Comparison of ENCODE assay signal across 9 mouse cellular contexts in genomic region chr6:63255826-63256555, GRCm38 (mm10). TPM values are rescaled to one million over a fixed set of nuclear protein-coding genes. Genes with fewer than 3 reads are reported as not detected.
DNase-seq lines count a peak whose midpoint lies in the region; ATAC-seq and TF ChIP-seq lines count a peak whose summit lies in the region.
"Had no signal": no experiment of that assay in that cellular context is flagged by ENCODE, and none has a peak within 500 bp of the region (broad histone marks: within the 10 kb centered on the region; RNA-seq: fewer than 3 reads in every experiment).

Gene Grid2, plus strand, starts transcription at chr6:63255876.

- TF ChIP-seq CTCF in liver, embryonic 14.5 days (IDR thresholded peaks at IDR 0.05; ENCODE audit: low read depth), result no peak

- no peak; the same call in 1 of the 2 replicates for ATAC-seq in heart, embryonic 13.5 days (ENCODE audit: extremely low read depth, insufficient number of reproducible peaks, low FRiP score, low TSS enrichment)
- no peak for ATAC-seq in liver, embryonic 14.5 days (ENCODE audit: insufficient read depth)

- peak within 1 kb of the TSS; percentile 74 for H3K4me3 ChIP-seq in heart, embryonic 13.5 days
- peak within 1 kb of the TSS; percentile 23 to 36; a peak in 2 of 4 replicates for H3K4me3 ChIP-seq in liver, embryonic 14.5 days (ENCODE audit: insufficient read depth in 1 of 2, low read depth in 2 of 2, low read length in 2 of 2)

- DNase-seq in heart, adult 9 months (ENCODE audit: low spot score in 2 of 2), result no peak
- peak; percentile 84 for DNase-seq in cerebellum, adult 9-11 months
- DNase-seq in frontal cortex, adult 2 months (ENCODE audit: extremely low spot score in 1 of 2, low spot score in 1 of 2), result peak; percentile 37 to 70
- DNase-seq in layer of hippocampus, adult 18-20 months (ENCODE audit: low spot score in 2 of 2), result peak; percentile 67 to 69
- DNase-seq in liver, embryonic 14.5 days (ENCODE audit: low read depth in 3 of 3, low spot score in 3 of 3), result no peak
- DNase-seq in retina, postnatal 1 day, result peak; percentile 75
- no peak for DNase-seq in thymus, postnatal 36 days

- peak within 1 kb of the TSS; percentile 96 for H3K4me2 ChIP-seq in heart, embryonic 13.5 days
- H3K4me2 ChIP-seq in liver, embryonic 14.5 days (ENCODE audit: low read depth), result peak within 1 kb of the TSS; percentile 45

- H3K36me3 ChIP-seq in heart, embryonic 13.5 days, result no peaks in the 10 kb centered on the region
- H3K36me3 ChIP-seq in liver, embryonic 14.5 days (replicated peaks; ENCODE audit: control insufficient read depth, insufficient read depth, low read depth), result no peaks in the 10 kb centered on the region
- H3K36me3 ChIP-seq: G1E had no signal

- WGBS in heart, embryonic 13.5 days, result under 1% methylated on average over 71 of the region's 71 CpGs
- WGBS in liver, embryonic 14.5 days (ENCODE audit: insufficient replicate concordance), result 2% methylated on average over 63 of the region's 71 CpGs

- H3K4me1 ChIP-seq in heart, embryonic 13.5 days, result peaks cover 7% of the 10 kb centered on the region; the same call in 1 of the 2 replicates
- no peaks in the 10 kb centered on the region for H3K4me1 ChIP-seq in liver, embryonic 14.5 days (replicated peaks; ENCODE audit: control insufficient read depth in 2 of 2, insufficient read depth in 2 of 2, low read length in 1 of 2)

- H3K27ac ChIP-seq in heart, embryonic 13.5 days (replicated peaks), result no peak within 1 kb of the TSS
- H3K27ac ChIP-seq in liver, embryonic 14.5 days, result no peak within 1 kb of the TSS

- H3K9me3 ChIP-seq in heart, embryonic 13.5 days, result no peaks in the 10 kb centered on the region
- no peaks in the 10 kb centered on the region for H3K9me3 ChIP-seq in liver, embryonic 14.5 days (ENCODE audit: control insufficient read depth, low read length)

- H3K9ac ChIP-seq in heart, embryonic 13.5 days, result peak within 1 kb of the TSS; percentile 82
- no peak within 1 kb of the TSS for H3K9ac ChIP-seq in liver, embryonic 14.5 days (replicated peaks)

- peaks cover 46% of the 10 kb centered on the region for H3K27me3 ChIP-seq in heart, embryonic 13.5 days (replicated peaks)
- H3K27me3 ChIP-seq in liver, embryonic 14.5 days (ENCODE audit: control insufficient read depth, insufficient read depth, low read length), result peaks cover 37% of the 10 kb centered on the region

- TF ChIP-seq EP300 in liver, embryonic 14.5 days (IDR thresholded peaks at IDR 0.05; ENCODE audit: low read depth), result no peak

RNA-seq across cellular contexts. Expression of gene Grid2, which starts in this region (rescaled TPM):
- polyA plus RNA-seq in heart, embryonic 13.5 days (2015; fragmentation: Nextera tagmentation; extraction: Ambion mirVana), result 1.5 and 2.3 TPM in 2 replicates
- 6.8 and 9.1 TPM in 2 replicates for polyA plus RNA-seq in frontal cortex, adult 2 months (2012; rRNA removed)
- total RNA-seq in layer of hippocampus, adult 18-20 months (2021), result 10 to 100 TPM; 13.0 to 14.4 TPM
- polyA plus RNA-seq in liver, embryonic 14.5 days (2012; rRNA removed), result not detected in 2 replicates
- polyA plus RNA-seq in liver, embryonic 14.5 days (2014; fragmentation: Nextera tagmentation; extraction: Ambion mirVana), result not detected in 2 replicates

Comparison
In these comparisons a context has a peak if more than half of its experiments do, and no peak if none do; other contexts are left out.
1. DNase-seq: peak in cerebellum, adult 9-11 months (single experiment), frontal cortex, adult 2 months (2 of 2), layer of hippocampus, adult 18-20 months (2 of 2) and retina, postnatal 1 day (single experiment); none in heart, adult 9 months (0 of 2), liver, embryonic 14.5 days (0 of 3) and thymus, postnatal 36 days (0 of 2).